Mouse (Mus musculus) intestine, postnatal 0 days (tissue): ENCODE measurements around the gene Col4a1. TPM values are rescaled to one million over a fixed set of nuclear protein-coding genes. Genes with fewer than 3 reads are reported as not detected.

Experiments used
- ATAC-seq: fragments of 200-750 bp; cut with Nextera tagmentation; 2 replicates; pipeline ENCODE4 v1.8.0; 2017; ENCODE audit warnings: mild to moderate bottlenecking, moderate TSS enrichment, moderate library complexity
- H3K27ac ChIP-seq: fragments of 300-500 bp; sonication (generic); 2 replicates; pipeline ENCODE4 v1.5.1; 2014; ENCODE audit warnings: mild to moderate bottlenecking, low read depth, low read length, moderate library complexity
- H3K27me3 ChIP-seq: fragments of 300-500 bp; sonication (generic); replicated peaks from 2 replicates; pipeline ENCODE4 v1.6.1; 2014; ENCODE audit warnings: low read length, mixed read lengths; ENCODE audit not compliant: control insufficient read depth, insufficient read depth
- H3K36me3 ChIP-seq: fragments of 300-500 bp; sonication (generic); 2 replicates; pipeline ENCODE4 v1.6.1; 2014; ENCODE audit warnings: mild to moderate bottlenecking, moderate library complexity; ENCODE audit not compliant: control insufficient read depth, insufficient read depth
- H3K4me1 ChIP-seq: fragments of 300-500 bp; sonication (generic); replicated peaks from 2 replicates; pipeline ENCODE4 v1.6.1; 2014; ENCODE audit warnings: antibody characterized with exemption, low read length, mixed read lengths; ENCODE audit not compliant: control insufficient read depth, insufficient read depth
- H3K4me2 ChIP-seq: fragments of 300-500 bp; sonication (generic); replicated peaks from 2 replicates; pipeline ENCODE4 v1.6.1; 2014; ENCODE audit warnings: low read depth, mild to moderate bottlenecking, moderate library complexity
- H3K4me3 ChIP-seq: fragments of 300-500 bp; sonication (generic); 2 replicates; pipeline ENCODE4 v1.5.1; 2014; ENCODE audit warnings: low read depth, low read length
- H3K9ac ChIP-seq: fragments of 300-500 bp; sonication (generic); 2 replicates; pipeline ENCODE4 v1.6.1; 2014; ENCODE audit warnings: mild to moderate bottlenecking, low read depth, low read length
- H3K9me3 ChIP-seq: fragments of 300-500 bp; sonication (generic); 2 replicates; pipeline ENCODE4 v1.6.1; 2016; ENCODE audit warnings: mixed run types; ENCODE audit not compliant: control insufficient read depth
- CTCF ChIP-seq: sonication (generic); IDR thresholded peaks from 2 replicates; pipeline ENCODE4 v1.5.1; 2016; ENCODE audit warnings: low read depth, mild to moderate bottlenecking, control low read depth, antibody characterized with exemption, moderate library complexity
- WGBS: fragments of 180-500 bp; shearing (Covaris S2); extraction: QIAGEN DNeasy Blood & Tissue Kit; methylation state at CpG from one replicate; pipeline ENCODE4 v1.1.7; 2014; 5-methylcytosine and 5-hydroxymethylcytosine counted together
- polyA plus RNA-seq: library from polyadenylated mRNA; unstranded; fragments of >200 nt; fragmentation: Nextera tagmentation; extraction: Ambion mirVana; gene quantifications from 2 replicates; pipeline ENCODE4 v1.2.1, GENCODE M21; 2015

The Col4a1 gene
- polyA plus RNA-seq, 1 experiment from 2014 or later: 84.5 TPM

DNA sequence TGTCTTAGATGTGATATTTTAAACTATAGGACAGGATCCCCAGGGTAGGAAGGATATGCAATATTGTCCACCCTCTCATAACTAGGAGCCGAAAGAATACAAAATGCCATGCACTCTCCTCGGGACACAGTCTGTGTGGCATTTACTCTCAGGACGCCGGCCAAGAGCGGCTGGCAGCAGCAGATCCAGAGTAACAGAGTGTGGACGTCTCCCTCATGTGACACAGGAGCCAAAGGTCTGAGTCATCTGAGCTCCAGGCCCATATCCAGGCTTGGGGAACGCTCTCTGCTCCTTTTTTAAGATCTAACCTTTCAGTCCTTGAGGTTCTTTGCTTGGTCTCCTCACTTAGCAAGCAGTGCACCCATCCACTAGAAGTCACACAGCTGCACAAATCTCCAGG lies 141.1 kb downstream of the Col4a1 start:
- Histone ChIP-seq H3K4me3 (no peak overlapping the region), H3K27me3 (no peaks in the 10 kb centered on the region), H3K9me3 (no peaks in the 10 kb centered on the region), H3K4me2 (no peak overlapping the region), H3K36me3 (no peaks in the 10 kb centered on the region), H3K4me1 (no peaks in the 10 kb centered on the region), H3K27ac (no peak overlapping the region), H3K9ac (no peak overlapping the region)
- no peak for TF ChIP-seq CTCF
- no peak for ATAC-seq
- 53% methylated on average over 7 of the region's 7 CpGs for WGBS

DNA sequence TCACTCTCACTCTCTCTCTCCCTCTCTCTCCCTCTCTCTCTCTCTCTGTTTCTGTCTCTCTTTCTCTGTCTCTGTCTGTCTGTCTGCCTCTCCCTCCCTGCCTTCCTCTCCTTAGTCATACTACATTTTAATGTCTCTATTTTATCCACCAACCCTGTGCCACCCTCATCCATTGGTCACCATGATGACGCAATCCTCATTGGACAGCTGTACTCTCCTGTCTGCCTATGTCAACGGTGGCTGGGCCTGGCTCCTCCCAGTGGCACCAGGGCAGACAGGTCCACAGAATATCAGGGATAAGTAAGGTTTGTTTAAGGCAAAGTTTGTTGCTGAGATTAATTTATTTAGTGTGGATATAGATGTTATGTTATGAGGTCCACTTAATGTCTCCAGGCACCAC lies 143.2 kb downstream of the Col4a1 start:
- no peak overlapping the region for H3K4me3 ChIP-seq

DNA sequence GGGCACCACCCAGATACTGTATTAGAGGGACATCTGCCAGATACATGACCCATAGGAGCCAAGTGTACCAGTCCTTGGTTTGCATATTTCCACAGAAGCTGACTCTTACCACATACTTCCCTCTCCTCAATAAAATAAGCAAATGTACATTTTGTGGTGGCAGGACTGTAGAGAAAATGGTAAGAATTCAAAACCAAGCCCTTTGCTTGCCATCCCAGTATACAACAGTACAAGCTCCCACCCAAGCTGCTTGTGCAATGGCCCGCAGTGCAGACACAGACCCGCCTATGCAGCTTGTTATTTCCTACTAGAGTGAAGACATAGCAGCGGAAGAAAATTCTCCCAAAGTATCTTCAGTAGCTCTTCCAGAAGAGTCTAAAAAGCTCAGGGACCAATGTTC lies 143.8 kb downstream of the Col4a1 start:
- no peaks in the 10 kb centered on the region for H3K27me3 ChIP-seq
- 92% methylated on average over 3 of the region's 3 CpGs for WGBS
- H3K4me2 ChIP-seq: no peak overlapping the region
- no peaks in the 10 kb centered on the region for H3K4me1 ChIP-seq
- no peaks in the 10 kb centered on the region for H3K36me3 ChIP-seq
- no peak overlapping the region for H3K9ac ChIP-seq
- no peaks in the 10 kb centered on the region for H3K9me3 ChIP-seq
- H3K27ac ChIP-seq: no peak overlapping the region
- H3K4me3 ChIP-seq: no peak overlapping the region
- no peak for TF ChIP-seq CTCF
- no peak for ATAC-seq

More for the DNA sequence above, 143.2 kb downstream of the Col4a1 start:
- Histone ChIP-seq H3K4me1 (no peaks in the 10 kb centered on the region), H3K4me2 (no peak overlapping the region), H3K9me3 (no peaks in the 10 kb centered on the region), H3K27me3 (no peaks in the 10 kb centered on the region), H3K36me3 (no peaks in the 10 kb centered on the region), H3K9ac (no peak overlapping the region), H3K27ac (no peak overlapping the region)
- ATAC-seq: no peak
- WGBS: 45% methylated on average over 2 of the region's 2 CpGs
- TF ChIP-seq CTCF: no peak

DNA sequence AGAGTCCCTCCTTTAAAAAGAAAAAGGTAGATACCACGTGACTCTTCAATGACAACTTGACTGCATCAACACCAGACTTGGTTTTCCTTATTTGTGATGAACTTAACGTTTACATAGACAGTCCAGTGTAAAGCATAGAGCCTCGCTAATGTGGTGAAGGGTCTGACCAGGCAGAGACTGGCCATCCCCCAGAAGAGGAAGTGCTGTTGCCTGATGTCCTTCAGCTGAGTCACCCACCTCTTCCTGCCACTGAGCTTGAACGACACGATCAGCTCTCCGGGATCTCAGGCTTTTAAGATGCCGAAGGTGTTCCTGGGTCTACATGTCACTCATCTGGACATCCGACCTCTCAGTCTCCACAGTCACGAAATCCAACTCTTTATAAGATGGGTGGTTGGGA lies 144.7 kb downstream of the Col4a1 start:
- Histone ChIP-seq H3K4me2 (no peak overlapping the region), H3K9me3 (no peaks in the 10 kb centered on the region), H3K9ac (no peak overlapping the region), H3K4me3 (no peak overlapping the region), H3K4me1 (no peaks in the 10 kb centered on the region), H3K27ac (no peak overlapping the region), H3K27me3 (no peaks in the 10 kb centered on the region), H3K36me3 (no peaks in the 10 kb centered on the region)
- TF ChIP-seq CTCF: no peak
- 79% methylated on average over 9 of the region's 9 CpGs for WGBS
- ATAC-seq: no peak

DNA sequence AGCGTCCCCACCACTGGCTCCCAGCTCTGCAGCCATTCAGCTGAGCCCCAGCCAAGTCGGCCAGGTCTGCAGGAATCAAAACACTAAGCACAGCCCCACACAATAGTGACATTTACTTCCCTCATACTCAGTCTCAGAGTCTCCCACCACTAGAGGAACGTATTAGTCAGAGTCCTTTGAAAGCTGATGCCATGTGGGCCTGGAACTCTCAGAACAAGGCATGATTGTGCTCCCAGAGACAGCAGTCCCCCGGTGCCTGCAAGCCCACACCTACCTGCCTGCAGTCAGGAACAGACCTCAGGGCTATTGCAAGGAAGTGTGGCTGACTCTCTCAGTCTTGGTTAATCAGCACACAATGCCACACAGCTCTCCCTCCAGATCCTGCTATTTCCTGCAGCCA lies 147.0 kb downstream of the Col4a1 start:
- no peak for ATAC-seq
- H3K9me3 ChIP-seq: no peaks in the 10 kb centered on the region
- H3K27ac ChIP-seq: no peak overlapping the region
- no peak overlapping the region for H3K4me3 ChIP-seq
- H3K9ac ChIP-seq: no peak overlapping the region
- whole genome bisulfite sequencing: 39% methylated on average over 4 of the region's 4 CpGs
- no peaks in the 10 kb centered on the region for H3K27me3 ChIP-seq
- no peak for TF ChIP-seq CTCF
- H3K4me1 ChIP-seq: no peaks in the 10 kb centered on the region
- H3K36me3 ChIP-seq: no peaks in the 10 kb centered on the region
- no peak overlapping the region for H3K4me2 ChIP-seq

DNA sequence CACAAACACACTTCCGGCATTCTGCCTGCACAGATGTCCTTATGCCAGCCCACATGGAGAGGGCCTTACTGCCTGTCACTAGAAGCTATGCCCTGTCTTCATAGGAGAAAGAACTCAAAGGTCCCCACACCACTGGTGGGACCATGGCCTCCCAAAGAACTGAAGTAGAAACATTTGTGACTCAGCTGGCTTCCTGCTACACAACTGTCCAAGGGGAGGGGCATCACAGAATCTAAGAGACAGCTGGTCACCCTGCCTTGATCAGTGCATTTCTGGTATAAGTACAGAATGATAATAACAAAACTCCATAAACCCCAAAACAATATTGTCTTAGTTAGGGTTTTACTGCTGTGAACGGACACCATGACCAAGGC lies 156.3 kb downstream of the Col4a1 start:
- Histone ChIP-seq H3K4me2 (no peak overlapping the region), H3K36me3 (no peaks in the 10 kb centered on the region), H3K4me1 (no peaks in the 10 kb centered on the region), H3K4me3 (no peak overlapping the region), H3K27me3 (no peaks in the 10 kb centered on the region), H3K27ac (no peak overlapping the region), H3K9ac (no peak overlapping the region), H3K9me3 (no peaks in the 10 kb centered on the region)
- ATAC-seq: peak; percentile 16; the same call in 1 of the 2 replicates
- TF ChIP-seq CTCF: no peak
- 91% methylated on average over 2 of the region's 2 CpGs for WGBS
